Mouse (Mus musculus): ENCODE data around the gene Cavin2.

Cavin2 gene

GRCm38 (mm10) chr1:51288755-51289619 is at the start of gene Cavin2:
Gene Cavin2 (plus strand): TSS chr1:51289126.
- DNase-seq (ENCODE audit: low read depth), result peak; percentile 98

DNA sequence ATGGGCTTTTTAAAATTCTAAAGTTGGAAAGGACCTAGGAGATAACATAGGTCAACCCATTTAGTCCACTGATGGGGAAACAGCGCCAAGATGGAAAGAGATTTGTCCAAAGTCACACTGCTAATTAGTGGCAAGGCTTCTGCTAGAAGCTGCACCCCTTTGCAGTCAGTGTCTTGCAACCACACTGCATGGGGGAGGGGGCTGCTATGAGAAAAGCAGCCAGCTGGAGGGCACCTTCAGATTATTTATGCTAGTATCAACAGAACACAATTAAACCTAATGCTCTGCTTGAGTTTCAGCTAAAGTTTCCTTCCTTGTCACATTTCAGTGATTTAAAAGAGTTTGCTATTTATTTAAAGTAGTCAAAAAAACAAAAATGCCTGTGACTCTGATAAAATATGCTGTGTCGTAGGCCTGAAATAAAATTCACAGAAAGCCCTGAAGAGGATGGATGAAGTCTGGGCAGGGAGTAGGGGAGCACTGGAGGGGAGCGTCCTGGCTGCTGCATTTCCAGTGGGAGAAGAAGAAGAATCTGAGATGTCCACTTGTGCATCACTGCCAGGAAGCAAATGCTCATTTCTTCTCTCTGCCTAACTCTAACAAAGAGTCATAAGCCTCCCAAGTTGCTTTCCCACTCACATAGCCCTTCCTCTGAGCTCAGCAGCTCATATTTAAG is 47.5 kb upstream of the Cavin2 start:
- no peak for DNase-seq (ENCODE audit: low read depth)

- peak; percentile 62 for DNase-seq (ENCODE audit: low read depth)
These were observed 45.6 kb upstream of the Cavin2 start for GRCm38 (mm10) chr1:51243294-51243693.

DNA sequence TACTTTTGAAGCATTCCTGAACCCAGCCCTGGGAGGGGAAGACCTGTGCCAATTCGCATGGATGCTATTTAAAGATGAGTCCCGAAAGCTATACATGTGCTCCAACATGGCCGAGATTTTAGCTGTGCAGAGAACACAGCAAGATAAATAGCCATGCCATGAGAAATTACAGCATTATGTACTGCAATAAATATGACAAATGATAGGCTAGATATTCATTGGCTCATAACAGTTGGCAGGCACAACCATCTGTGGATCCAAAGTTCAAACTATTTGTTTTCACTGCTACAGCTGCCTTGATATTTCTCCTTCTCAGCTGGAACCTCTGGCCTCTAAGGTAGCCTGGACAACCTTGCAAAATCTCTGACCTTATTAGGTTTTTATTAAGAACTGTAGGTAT is 45.1 kb upstream of the Cavin2 start:
- peak; percentile 64 for DNase-seq (ENCODE audit: low read depth)

- DNase-seq (ENCODE audit: low read depth), result no peak
These were observed 43.5 kb upstream of the Cavin2 start for GRCm38 (mm10) chr1:51245381-51245780.

- peak; percentile 75 for DNase-seq (ENCODE audit: low read depth)
These were observed 38.6 kb upstream of the Cavin2 start for GRCm38 (mm10) chr1:51250302-51250701.

DNA sequence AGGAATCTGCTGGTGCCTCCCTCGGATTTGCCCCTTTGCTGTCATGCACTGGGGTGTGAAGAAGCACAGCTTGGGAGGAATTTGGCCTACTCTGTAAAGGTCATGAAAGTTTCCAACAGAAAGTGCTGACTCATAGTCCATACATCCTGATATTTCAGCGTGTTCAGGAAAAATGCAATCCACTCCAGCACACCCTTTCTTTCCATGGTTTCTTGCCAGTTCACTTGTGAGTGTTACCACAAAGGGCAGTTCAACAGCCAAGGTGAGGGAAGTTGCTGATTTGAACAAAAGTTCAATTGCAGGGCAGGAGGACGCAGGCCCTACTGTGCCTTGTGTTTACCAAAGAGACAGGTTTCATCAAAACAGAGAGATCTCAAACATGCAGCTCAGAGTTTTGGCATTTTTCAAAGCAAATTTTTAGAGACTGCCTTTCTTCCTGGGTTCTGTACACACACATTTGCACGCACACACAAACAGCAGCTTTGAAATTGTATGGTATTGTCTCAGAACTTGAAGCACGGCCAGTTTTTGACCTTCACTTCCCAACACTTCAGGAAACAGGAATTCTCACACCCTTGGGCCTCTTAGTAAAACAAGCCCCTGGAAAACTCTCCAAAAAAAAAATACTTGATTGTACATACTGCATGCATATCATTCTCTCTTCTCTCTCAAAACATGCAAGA is 23.7 kb upstream of the Cavin2 start:
- DNase-seq (ENCODE audit: low read depth), result peak; percentile 93

GRCm38 (mm10) chr1:51265926-51266325 is 23.0 kb upstream of the Cavin2 start:
- DNase-seq (ENCODE audit: low read depth), result no peak

DNA sequence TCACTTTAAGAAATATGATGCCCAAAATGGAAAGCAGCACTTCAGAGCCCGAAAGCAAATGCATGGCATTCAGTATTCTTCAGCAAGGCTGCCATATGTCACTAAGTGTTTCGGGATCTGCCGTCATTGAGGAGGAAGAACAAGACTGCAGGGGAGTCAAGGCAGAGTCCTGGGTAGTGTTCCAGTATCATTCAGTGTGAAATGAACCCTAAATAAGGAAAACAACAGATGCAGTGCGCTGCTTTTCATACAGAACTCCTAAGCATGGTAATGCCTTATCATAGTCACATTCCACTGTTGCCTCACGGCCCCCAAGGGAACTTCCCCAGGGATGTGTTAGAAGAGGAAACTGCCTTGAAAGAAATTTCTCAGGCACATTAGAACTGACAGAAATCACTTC is 21.8 kb upstream of the Cavin2 start:
- DNase-seq (ENCODE audit: low read depth), result peak; percentile 27

DNA sequence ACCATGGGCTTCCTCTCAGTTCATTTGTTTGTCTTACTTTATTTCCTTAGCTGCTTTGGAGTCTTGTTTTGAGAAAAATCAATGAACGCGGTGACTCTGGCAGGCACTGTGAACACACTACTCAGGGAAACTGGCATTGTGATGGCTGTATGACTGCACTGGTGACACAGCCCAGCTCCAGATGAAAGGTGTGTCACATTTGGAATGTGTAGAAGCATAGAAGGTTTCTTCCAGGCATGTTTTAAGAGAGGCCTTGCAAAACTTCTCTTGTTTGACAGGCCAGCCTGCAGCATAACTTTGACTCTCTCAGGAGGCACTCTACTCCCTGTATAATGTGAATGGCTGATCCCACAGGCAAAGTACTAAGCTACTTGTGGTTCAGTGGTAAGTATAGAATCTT is 20.7 kb upstream of the Cavin2 start:
- no peak for DNase-seq (ENCODE audit: low read depth)

DNA sequence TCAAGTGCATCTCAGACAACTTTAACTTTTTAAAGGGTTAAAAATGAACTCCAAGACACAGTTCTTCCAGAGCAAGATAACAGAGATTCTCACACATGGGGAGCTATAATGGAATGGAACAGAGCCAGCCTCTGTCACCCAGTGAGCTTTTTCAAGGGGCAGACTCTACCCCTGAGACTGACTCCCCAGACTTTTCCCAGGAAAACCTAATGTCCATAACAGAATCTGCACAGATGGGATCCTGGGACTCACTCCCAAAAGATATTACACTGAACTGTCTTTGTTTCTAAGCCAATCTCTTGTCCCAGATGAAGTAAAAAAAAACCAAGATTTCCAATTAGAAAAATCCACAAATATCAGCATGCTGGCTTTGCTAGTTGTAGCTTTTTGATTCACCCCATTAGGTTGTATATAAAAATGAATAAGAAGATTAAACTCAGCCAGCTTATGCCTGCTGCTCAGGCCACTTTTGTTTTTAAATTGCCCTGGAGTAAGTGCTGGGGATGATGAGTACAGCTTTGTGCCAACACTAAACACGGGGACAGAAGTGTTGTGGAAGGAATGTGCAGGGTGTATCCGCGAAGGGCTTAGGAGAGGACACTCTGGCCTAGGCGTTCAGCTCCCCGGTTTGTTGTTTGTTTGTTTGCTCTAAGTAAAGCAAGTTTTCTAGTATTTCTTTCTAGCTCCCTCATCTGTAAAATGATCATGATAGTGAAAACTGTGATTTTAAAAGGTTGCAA is 18.6 kb upstream of the Cavin2 start:
- no peak for DNase-seq (ENCODE audit: low read depth)

DNA sequence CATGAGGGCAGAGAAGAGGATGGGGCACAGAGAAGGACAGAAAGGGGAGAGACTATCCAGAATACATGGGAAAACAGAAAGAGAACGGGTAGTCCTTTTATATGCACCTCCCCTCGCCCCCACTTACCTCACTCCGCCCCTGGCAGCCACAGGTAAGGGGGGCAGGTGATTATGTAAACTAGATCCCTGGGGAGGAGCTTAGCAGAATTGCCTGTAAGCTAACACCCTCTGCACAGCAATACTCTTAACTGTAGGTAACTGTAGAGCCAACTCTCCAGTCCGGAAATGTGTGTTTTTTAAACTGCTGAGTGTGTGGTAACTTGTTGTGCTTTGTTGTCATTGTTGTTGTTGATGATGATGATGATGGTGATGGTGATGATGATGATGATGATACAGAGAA is 17.1 kb upstream of the Cavin2 start:
- no peak for DNase-seq (ENCODE audit: low read depth)

DNA sequence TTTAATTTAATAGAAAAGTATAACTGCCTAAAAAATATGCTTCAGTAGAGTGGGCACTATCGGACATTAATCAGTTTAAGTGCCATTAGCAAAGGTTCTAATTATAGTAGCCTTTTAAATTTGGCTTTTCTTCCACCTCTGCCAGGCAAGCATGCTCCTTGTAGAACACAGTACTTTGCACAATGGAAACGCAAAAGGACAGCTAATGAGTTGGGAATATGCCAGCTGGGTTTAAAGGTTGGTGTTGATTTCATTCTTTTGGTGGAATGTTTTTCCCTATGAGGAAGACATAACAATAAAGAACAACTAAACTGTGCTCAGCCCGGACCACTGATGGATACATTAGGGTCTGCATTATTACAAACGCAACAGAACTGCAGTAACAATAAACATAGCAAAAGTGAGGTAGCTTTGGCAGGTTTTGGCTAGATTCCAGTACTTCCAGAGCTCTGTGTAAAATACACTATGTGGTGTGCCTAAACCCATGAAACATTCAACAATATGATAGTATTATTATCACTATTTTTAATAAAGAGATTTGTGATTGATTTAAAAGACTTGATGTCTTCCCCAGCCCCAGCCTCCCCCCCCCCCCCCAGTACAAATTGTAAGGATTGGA is 16.2 kb upstream of the Cavin2 start:
- DNase-seq (ENCODE audit: low read depth), result no peak

GRCm38 (mm10) chr1:51277879-51278567 is 10.9 kb upstream of the Cavin2 start:
- DNase-seq (ENCODE audit: low read depth), result no peak

- no peak for DNase-seq (ENCODE audit: low read depth)
These were observed 725 bp upstream of the Cavin2 start for GRCm38 (mm10) chr1:51288201-51288600.

DNA sequence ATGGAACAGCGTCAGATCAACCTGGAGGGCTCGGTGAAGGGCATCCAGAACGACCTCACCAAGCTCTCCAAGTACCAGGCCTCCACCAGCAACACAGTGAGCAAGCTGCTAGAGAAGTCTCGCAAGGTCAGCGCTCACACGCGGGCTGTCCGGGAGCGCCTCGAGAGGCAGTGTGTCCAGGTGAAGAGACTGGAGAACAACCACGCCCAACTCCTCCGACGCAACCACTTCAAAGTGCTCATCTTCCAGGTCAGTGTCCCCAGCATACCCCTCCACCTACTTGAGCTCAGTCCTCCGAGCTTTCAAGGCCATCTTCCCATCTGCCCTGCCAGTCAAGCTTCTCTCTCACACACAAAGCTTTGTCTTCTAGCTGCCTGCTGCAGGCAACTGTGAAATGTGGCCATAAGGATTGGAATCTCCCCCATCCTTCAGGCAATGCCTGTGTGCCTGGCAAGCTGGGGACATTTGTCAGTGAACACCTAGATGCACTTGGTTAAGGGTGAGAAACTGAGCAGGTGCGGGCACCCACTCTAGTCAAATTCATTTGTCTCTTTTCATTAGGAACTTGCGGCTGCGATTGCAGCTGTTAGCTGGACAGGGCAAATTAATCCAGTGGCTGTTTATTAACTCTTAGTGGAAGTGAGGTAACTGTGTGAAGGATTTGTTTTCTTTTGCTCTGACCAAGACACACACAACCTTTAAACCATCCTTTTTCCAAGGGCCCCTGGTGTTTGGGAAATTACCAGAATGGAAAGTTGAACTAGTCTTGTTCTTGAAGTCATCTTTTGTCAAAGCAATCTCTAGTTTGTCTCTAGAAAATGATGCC is 907 bp downstream of the Cavin2 start:
- peak; percentile 73 for DNase-seq (ENCODE audit: low read depth)

GRCm38 (mm10) chr1:51290634-51291033 is 1.7 kb downstream of the Cavin2 start:
- DNase-seq (ENCODE audit: low read depth), result peak; percentile 85

GRCm38 (mm10) chr1:51292348-51292747 is 3.4 kb downstream of the Cavin2 start:
- peak; percentile 57 for DNase-seq (ENCODE audit: low read depth)

DNA sequence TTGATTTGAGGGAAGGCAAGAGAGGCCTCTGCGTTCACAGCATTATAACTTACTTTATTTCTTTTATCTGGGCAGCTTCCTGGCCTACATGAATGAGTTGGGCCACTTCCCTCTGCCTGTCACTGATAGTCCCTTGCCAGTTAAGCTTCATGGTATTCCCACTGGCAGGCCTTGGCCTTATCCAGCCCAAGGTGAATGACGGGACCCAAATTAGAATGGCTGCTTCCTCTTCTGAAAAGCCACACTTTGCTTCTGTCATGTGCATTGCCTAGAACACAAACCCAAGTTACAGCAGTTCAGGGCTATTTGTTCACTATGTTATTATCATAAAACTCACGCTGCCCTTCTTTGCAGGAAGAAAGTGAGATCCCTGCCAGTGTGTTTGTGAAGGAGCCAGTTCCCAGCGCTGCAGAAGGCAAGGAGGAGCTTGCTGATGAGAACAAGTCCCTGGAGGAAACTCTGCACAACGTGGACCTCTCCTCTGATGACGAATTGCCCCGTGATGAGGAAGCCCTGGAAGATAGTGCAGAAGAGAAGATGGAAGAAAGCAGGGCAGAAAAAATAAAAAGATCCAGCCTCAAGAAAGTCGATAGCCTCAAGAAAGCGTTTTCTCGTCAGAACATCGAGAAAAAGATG is 11.5 kb downstream of the Cavin2 start:
- DNase-seq (ENCODE audit: low read depth), result no peak

GRCm38 (mm10) chr1:51307056-51307455 is 18.1 kb downstream of the Cavin2 start:
- no peak for DNase-seq (ENCODE audit: low read depth)
